9 mouse cellular contexts compared by ENCODE assay signal in genomic region chr19:43530921-43531320, GRCm38 (mm10). TPM values are rescaled to one million over a fixed set of nuclear protein-coding genes. Genes with fewer than 3 reads are reported as not detected.
DNase-seq lines count a peak whose midpoint lies in the region; ATAC-seq lines count a peak whose summit lies in the region.
"Had no signal": no experiment of that assay in that cellular context is flagged by ENCODE, and none has a peak within 500 bp of the region (broad histone marks: within the 10 kb centered on the region; RNA-seq: fewer than 3 reads in every experiment).

No protein-coding gene starts in this region.

- no peaks in the 10 kb centered on the region for H3K27me3 ChIP-seq in forebrain, embryonic 15.5 days
- no peaks in the 10 kb centered on the region; the same call in 1 of the 2 replicates for H3K27me3 ChIP-seq in forebrain, embryonic 11.5 days (ENCODE audit: control insufficient read depth, insufficient read depth, low read length)
- no peaks in the 10 kb centered on the region for H3K27me3 ChIP-seq in neural tube, embryonic 15.5 days (replicated peaks)

- H3K27ac ChIP-seq in forebrain, embryonic 15.5 days (replicated peaks): no peak overlapping the region
- no peak overlapping the region for H3K27ac ChIP-seq in forebrain, embryonic 11.5 days (ENCODE audit: low read depth, low read length)
- no peak overlapping the region; the same call in 1 of the 2 replicates for H3K27ac ChIP-seq in neural tube, embryonic 15.5 days (replicated peaks)

- DNase-seq in forebrain, embryonic 11.5 days (ENCODE audit: low spot score): no peak
- DNase-seq in 3134 (ENCODE audit: extremely low read depth, insufficient read length, low spot score) (peak; percentile 47), ZHBTc4 (ENCODE audit: low read depth, low spot score) (peak; percentile 32)
- no peak for DNase-seq in layer of hippocampus, postnatal 14 days (ENCODE audit: low spot score in 2 of 2)
- no peak for DNase-seq in kidney, adult 9 months

- H3K4me1 ChIP-seq in forebrain, embryonic 15.5 days: 0 out of 2 replicates have a peak, but pooled peaks cover 11% of the 10 kb centered on the region
- no peaks in the 10 kb centered on the region for H3K4me1 ChIP-seq in forebrain, embryonic 11.5 days (replicated peaks; ENCODE audit: control insufficient read depth, insufficient read depth, low read length)
- peaks cover 9% of the 10 kb centered on the region; the same call in 1 of the 2 replicates for H3K4me1 ChIP-seq in neural tube, embryonic 15.5 days
- H3K4me1 ChIP-seq: limb, embryonic 12.5 days had no signal

- H3K4me2 ChIP-seq in forebrain, embryonic 15.5 days (replicated peaks): no peak overlapping the region
- no peak overlapping the region for H3K4me2 ChIP-seq in forebrain, embryonic 11.5 days (ENCODE audit: low read depth, low read length, severe bottlenecking)
- peak overlapping the region; percentile 11 for H3K4me2 ChIP-seq in neural tube, embryonic 15.5 days

- no peak overlapping the region for H3K9ac ChIP-seq in forebrain, embryonic 15.5 days (replicated peaks)
- no peak overlapping the region for H3K9ac ChIP-seq in forebrain, embryonic 11.5 days (ENCODE audit: low read length)
- no peak overlapping the region for H3K9ac ChIP-seq in neural tube, embryonic 15.5 days (replicated peaks)
- H3K9ac ChIP-seq: limb, embryonic 12.5 days had no signal

- no peaks in the 10 kb centered on the region for H3K36me3 ChIP-seq in forebrain, embryonic 15.5 days
- no peaks in the 10 kb centered on the region for H3K36me3 ChIP-seq in forebrain, embryonic 11.5 days (ENCODE audit: control insufficient read depth, insufficient read depth, low read length)
- no peaks in the 10 kb centered on the region for H3K36me3 ChIP-seq in neural tube, embryonic 15.5 days
- H3K36me3 ChIP-seq: limb, embryonic 12.5 days had no signal

- ATAC-seq in forebrain, embryonic 15.5 days (replicated peaks): 0 out of 2 replicates have a peak, but pooled peaks have one; percentile 33
- no peak for ATAC-seq in forebrain, embryonic 11.5 days (replicated peaks; ENCODE audit: low FRiP score)
- ATAC-seq in neural tube, embryonic 15.5 days (ENCODE audit: low FRiP score): no peak
- no peak for ATAC-seq in erythroblast, adult 5-6 weeks (replicated peaks; ENCODE audit: low FRiP score, poor library complexity, severe bottlenecking)

- H3K4me3 ChIP-seq in forebrain, embryonic 15.5 days: no peak overlapping the region
- no peak overlapping the region for H3K4me3 ChIP-seq in forebrain, embryonic 11.5 days (ENCODE audit: low read depth, low read length)
- no peak overlapping the region for H3K4me3 ChIP-seq in neural tube, embryonic 15.5 days (replicated peaks)

- WGBS in forebrain, embryonic 15.5 days: 28% methylated on average over 12 of the region's 12 CpGs
- WGBS in forebrain, embryonic 11.5 days: 34% methylated on average over 12 of the region's 12 CpGs
- 33% methylated on average over 12 of the region's 12 CpGs for WGBS in neural tube, embryonic 15.5 days

- H3K9me3 ChIP-seq in forebrain, embryonic 15.5 days: no peaks in the 10 kb centered on the region
- no peaks in the 10 kb centered on the region for H3K9me3 ChIP-seq in forebrain, embryonic 11.5 days (ENCODE audit: control insufficient read depth, low read length)
- no peaks in the 10 kb centered on the region for H3K9me3 ChIP-seq in neural tube, embryonic 15.5 days (replicated peaks)
- H3K9me3 ChIP-seq: limb, embryonic 12.5 days had no signal

RNA-seq across cellular contexts. Expression of gene Got1, which starts 6.5 kb away (rescaled TPM):
- polyA plus RNA-seq in forebrain, embryonic 15.5 days (2015; fragmentation: Nextera tagmentation; extraction: Ambion mirVana): 71.3 and 75.6 TPM in 2 replicates
- 45.5 and 48.2 TPM in 2 replicates for polyA plus RNA-seq in forebrain, embryonic 11.5 days (2014; fragmentation: Nextera tagmentation; extraction: Ambion mirVana)
- polyA plus RNA-seq in neural tube, embryonic 15.5 days (2015; fragmentation: Nextera tagmentation; extraction: Ambion mirVana): 118 and 127 TPM in 2 replicates
- 100 to 1,000 TPM; 268 to 269 TPM for total RNA-seq in layer of hippocampus, postnatal 14 days (2021)
- 4.6 and 6.5 TPM in 2 replicates for total RNA-seq in erythroblast, adult 5-6 weeks (2015; ENCODE audit: low replicate concordance)
- total RNA-seq in erythroblast, adult 5-6 weeks (2017; ENCODE audit: low replicate concordance): 7.2 and 8.2 TPM in 2 replicates

Comparison
In these comparisons a context has a peak if more than half of its experiments do, and no peak if none do; other contexts are left out.
1. DNase-seq: peak in 3134 (single experiment) and ZHBTc4 (single experiment); none in forebrain, embryonic 11.5 days (single experiment), layer of hippocampus, postnatal 14 days (0 of 2) and kidney, adult 9 months (single experiment).